ENCODE assay signal across 8 mouse cellular contexts in genomic region chr16:87567572-87567971, GRCm38 (mm10). TPM values are rescaled to one million over a fixed set of nuclear protein-coding genes. Genes with fewer than 3 reads are reported as not detected.
DNase-seq lines count a peak whose midpoint lies in the region; TF ChIP-seq lines count a peak whose summit lies in the region.
"Had no signal": no experiment of that assay in that cellular context is flagged by ENCODE, and none has a peak within 500 bp of the region (broad histone marks: within the 10 kb centered on the region; RNA-seq: fewer than 3 reads in every experiment).

No protein-coding gene starts in this region.

- TF ChIP-seq POLR2A in brain, embryonic 14.5 days (IDR thresholded peaks at IDR 0.05; ENCODE audit: borderline replicate concordance, extremely low read depth, insufficient read depth, insufficient read length, poor library complexity, severe bottlenecking) = no peak

- DNase-seq in brain, embryonic 14.5 days (ENCODE audit: low read depth) = peak; percentile 90
- DNase-seq in cerebellum, adult 11-12 months = peak; percentile 53
- peak; percentile 64 for DNase-seq in gastrocnemius, adult 2 months
- DNase-seq in left cerebral cortex, postnatal 4 days = peak; percentile 69
- no peak for DNase-seq in urinary bladder, postnatal 4 days (ENCODE audit: low spot score in 2 of 2)
- no peak for DNase-seq in spleen, postnatal 10 days (ENCODE audit: low spot score in 2 of 2)
- DNase-seq in testis, postnatal 10 days (ENCODE audit: low spot score) = no peak

- H3K4me3 ChIP-seq in gastrocnemius, adult 2 months = peak overlapping the region; percentile 57

- H3K27ac ChIP-seq in gastrocnemius, adult 2 months = peak overlapping the region; percentile 62

- intact Hi-C loops in gastrocnemius, adult 2 months (cut with DNase I) = no loop called here
- intact Hi-C loops in left cerebral cortex, postnatal 4 days (cut with DNase I) = no loop called here

- TF ChIP-seq CTCF in brain, embryonic 14.5 days (IDR thresholded peaks at IDR 0.05; ENCODE audit: borderline replicate concordance, extremely low read depth, insufficient read depth, insufficient read length) = no peak
- TF ChIP-seq CTCF in gastrocnemius, adult 2 months (IDR thresholded peaks at IDR 0.05) = no peak

RNA-seq across cellular contexts. Expression of gene Map3k7cl, which starts 14.4 kb away (rescaled TPM):
- polyA plus RNA-seq in brain, embryonic 14.5 days (2012; rRNA removed) = 0.38 and 0.49 TPM in 2 replicates
- 10 to 100 TPM in 1 of 2 experiments, 1 to 10 TPM in 1; 5.4 to 10.7 TPM for total RNA-seq in gastrocnemius, adult 2 months (2021)
- total RNA-seq in left cerebral cortex, postnatal 4 days (2021) = under 1 TPM; 0.28 to 0.52 TPM
- polyA plus RNA-seq: neural tube, embryonic 11.5 days had no signal

Comparison
In these comparisons a context has a peak if more than half of its experiments do, and no peak if none do; other contexts are left out.
1. DNase-seq: peak in brain, embryonic 14.5 days (single experiment), cerebellum, adult 11-12 months (single experiment), gastrocnemius, adult 2 months (single experiment) and left cerebral cortex, postnatal 4 days (single experiment); none in urinary bladder, postnatal 4 days (0 of 2), spleen, postnatal 10 days (0 of 2) and testis, postnatal 10 days (single experiment).
2. RNA of gene Map3k7cl, which starts 14.4 kb away (total RNA-seq): 5.4 to 10.7 TPM in gastrocnemius, adult 2 months; 0.28 to 0.52 TPM in left cerebral cortex, postnatal 4 days; every median in the first group is over 4 times any median in the second.